Mouse (Mus musculus) kidney, adult 2 months (tissue): ENCODE data around the gene Rab37.

Source experiments
- CTCF ChIP-seq: fragments of 200-500 bp; conservative IDR thresholded peaks from 2 replicates; pipeline ENCODE4 v1.5.1; 2011; ENCODE audit warnings: low read depth, mild to moderate bottlenecking, control low read depth, low read length, moderate library complexity, mixed read lengths; ENCODE audit not compliant: insufficient read depth, insufficient read length
- POLR2A ChIP-seq: fragments of 200-500 bp; IDR thresholded peaks from one replicate; pipeline ENCODE4 v1.6.1; 2011; ENCODE audit warnings: low read depth, low read length, control low read depth

DNA sequence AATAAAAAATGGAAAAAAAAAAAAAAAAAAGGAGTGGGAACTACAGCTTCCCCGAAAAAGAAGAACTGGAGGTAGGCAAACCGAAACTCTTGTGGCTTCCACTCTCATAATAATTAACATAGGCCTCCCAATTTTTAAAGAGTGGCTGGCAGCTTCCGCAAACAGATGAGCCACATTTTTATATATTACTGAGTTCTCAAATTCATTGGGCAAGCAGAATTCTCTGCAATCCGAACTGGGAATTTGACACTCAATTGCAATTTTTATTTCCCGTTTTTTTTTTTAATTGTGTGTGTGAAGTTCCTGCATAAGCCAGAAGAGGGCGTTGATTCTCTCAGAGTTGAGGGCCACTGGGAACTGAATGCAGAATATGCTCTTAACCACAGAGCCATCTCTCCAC, 24.5 kb upstream of the Rab37 start:
- TF ChIP-seq CTCF (no peak), POLR2A (no peak)
